Mouse (Mus musculus) myocyte (in vitro differentiated cells): ENCODE measurements at regions not wholly inside any gene's neighbourhood (a gene's known extent, or its start where the extent isn't known, plus 50 kb on each side); places are given as distances from the start of the nearest gene placed in this dataset.

Source experiments
- E2F4 ChIP-seq: IDR thresholded peaks from one replicate; pipeline ENCODE4 v1.6.1; 2011; ENCODE audit warnings: mild to moderate bottlenecking, control low read depth, moderate library complexity; ENCODE audit not compliant: insufficient read depth
- MAX ChIP-seq: IDR thresholded peaks from one replicate; pipeline ENCODE4 v1.6.1; 2011; ENCODE audit warnings: low read depth, mild to moderate bottlenecking, control low read depth
- POLR2A ChIP-seq: IDR thresholded peaks from one replicate; pipeline ENCODE4 v1.6.1; 2011; ENCODE audit warnings: low read depth, mild to moderate bottlenecking, control low read depth, moderate library complexity; ENCODE audit not compliant: insufficient read length
- REST ChIP-seq: IDR thresholded peaks from one replicate; pipeline ENCODE4 v1.6.1; 2011; ENCODE audit warnings: mild to moderate bottlenecking, control low read depth, moderate library complexity; ENCODE audit not compliant: insufficient read depth, insufficient read length
- SRF ChIP-seq: IDR thresholded peaks from one replicate; pipeline ENCODE4 v1.6.1; 2011; ENCODE audit warnings: low read depth; ENCODE audit not compliant: control insufficient read depth, insufficient read length
- TCF12 ChIP-seq: IDR thresholded peaks from one replicate; pipeline ENCODE4 v1.6.1; 2011; ENCODE audit warnings: mild to moderate bottlenecking, control low read depth; ENCODE audit not compliant: poor library complexity, insufficient read depth, severe bottlenecking

DNA sequence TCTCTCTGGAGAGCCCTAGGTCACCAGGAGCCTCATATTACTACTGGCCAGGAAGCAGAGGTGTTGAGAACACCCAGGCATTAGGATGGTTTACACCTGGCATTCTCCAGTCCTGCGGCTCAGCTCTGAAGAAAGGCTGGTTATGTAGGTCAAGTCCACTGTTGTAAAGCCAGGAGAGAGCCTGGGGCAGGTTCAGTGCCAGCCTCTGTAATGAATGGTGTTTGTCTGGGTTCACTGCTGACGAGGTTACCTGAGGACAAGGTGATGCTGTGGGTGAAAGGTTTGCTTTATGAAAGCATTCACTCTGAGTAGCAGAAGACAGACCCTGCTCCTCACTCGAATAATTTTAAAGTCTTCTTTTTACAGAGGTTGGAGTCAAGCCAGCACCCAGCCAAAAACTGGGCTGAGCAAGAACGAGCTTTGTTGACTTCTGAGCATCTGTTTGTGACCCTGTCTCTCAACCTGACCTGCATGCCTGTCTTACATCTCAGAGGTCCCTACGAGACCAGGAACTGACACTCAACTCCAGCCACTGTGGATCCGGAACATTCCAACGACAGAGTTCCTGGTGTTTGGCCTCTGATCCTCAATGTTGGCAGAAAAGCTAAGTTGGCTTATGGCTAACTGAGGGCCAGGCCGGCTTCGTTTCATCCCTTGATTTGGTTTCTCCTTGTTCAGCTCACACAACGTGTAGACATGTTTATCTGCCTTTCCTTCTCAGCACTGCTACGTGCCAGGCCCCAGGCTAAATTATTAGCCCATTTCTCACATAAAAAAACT, 327.0 kb downstream of the Zfp706 start:
- no peak for TF ChIP-seq REST
- no peak for TF ChIP-seq TCF12
- TF ChIP-seq MAX = no peak
- no peak for TF ChIP-seq POLR2A
- TF ChIP-seq SRF = no peak
- no peak for TF ChIP-seq E2F4
